Mouse (Mus musculus) lung, adult 18-20 months (tissue): Measurements from ENCODE around the gene Cdc14b.

ENCODE experiments used
- DNase-seq, 2 experiments: peaks; one replicate each; pipeline ENCODE4 v3.0.0; 2022; ENCODE audit warnings: mixed read lengths in 2 of 2

Cdc14b gene

DNA sequence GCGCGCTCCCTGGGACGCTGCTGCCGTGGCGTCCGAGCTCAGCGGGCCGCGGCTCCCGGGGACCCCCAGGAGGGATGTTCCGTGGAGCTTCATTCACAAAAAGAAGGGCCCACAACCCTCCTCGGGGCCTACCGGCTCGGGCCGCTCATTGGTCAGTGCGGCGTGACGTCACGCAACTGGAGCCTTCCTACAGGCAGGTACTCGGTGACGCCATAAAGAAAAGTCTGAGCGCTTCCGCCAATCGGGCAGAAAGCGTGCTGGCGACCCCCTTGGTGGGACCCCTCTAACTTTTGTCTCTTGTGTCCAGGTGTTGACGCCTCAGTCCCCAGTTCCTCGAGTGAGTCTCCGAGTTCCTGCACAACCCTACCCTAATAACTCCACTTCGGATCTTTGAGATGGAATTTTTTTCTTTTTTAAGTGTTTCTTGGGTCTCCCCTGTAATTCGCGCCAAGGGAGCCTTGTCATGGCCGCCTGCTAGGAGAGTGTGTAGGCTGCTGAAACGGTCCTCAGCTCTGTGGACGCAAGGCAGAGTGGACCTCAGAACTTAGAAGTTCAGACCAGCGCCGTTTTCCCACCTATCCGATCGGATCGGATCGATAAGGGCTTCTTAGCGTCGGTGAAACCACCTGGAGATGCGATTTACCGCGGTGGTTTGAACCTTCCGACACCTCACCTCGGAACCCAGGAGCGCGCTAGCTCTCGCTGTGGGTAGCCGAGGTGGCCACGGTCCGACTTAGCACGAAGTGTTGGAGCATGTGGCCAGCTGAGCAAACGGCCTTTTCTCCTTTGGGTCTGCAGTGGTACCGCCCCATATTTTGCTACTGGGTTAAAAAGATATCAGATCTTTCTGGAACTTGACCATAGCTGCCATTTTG lies at the start of gene Cdc14b:
Cdc14b (minus strand) TSS at position 412 of the 875 bp plus-strand sequence.
- peak; percentile 78 to 81 for DNase-seq

DNA sequence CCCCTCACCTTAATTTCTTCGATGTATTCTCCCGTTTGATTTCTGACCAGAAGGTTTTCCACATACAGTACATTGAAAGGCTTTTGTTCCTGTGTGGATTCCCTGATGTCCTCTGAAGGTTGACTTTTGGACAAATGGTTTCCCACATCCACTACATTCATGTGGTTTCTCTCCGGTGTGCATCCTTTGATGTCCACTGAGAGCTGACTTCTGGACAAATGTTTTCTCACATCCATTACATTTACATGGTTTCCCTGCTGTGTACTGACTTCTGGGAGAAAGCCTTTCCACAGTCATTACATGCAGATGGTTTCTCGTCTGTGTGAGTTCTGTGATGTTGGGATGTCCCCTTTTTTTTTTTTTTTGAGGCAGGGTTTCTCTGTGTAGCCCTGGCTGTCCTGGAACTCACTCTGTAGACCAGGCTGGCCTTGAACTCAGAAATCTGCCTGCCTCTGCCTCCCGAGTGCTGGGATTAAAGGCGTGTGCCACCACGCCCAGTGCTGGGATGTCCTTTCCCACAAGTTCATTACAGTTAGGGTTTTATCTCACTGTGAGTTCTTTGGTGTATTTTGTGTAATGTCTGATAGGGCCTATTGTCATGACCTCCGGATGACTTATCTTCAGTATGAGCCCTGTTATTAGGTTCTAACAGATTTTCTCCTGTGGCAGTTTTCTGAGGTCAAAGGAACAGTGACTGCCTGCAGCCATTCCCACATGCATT lies 47.6 kb upstream of the Cdc14b start:
- DNase-seq = no peak

GRCm38 (mm10) chr13:64320334-64320733 lies 45.2 kb upstream of the Cdc14b start:
- DNase-seq = peak in 1 of 2 experiments; percentile 20

- DNase-seq = no peak
Measured at GRCm38 (mm10) chr13:64319782-64320181, 44.7 kb upstream of the Cdc14b start.

DNA sequence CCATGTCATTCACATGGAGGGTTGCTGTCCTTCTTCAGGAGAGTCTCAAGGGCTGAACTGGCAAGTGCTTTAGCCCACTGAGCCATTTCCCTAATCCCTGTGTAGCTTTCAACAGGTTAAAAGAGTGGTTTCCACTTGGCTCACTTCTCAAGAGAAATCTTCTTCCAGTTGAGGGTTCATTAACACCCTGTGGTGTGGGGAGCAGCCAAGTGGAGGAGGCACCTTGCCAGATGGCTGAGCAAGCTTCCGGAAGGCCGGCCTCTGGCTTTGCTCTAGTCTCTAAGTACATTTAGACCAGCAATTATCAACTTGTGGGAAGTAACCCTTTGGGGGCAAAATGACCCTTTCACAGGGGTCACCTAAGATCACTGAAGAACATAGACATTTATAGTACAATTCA lies 43.3 kb upstream of the Cdc14b start:
- peak; percentile 35 to 43 for DNase-seq

- no peak for DNase-seq
Measured at GRCm38 (mm10) chr13:64315483-64316050, 40.5 kb upstream of the Cdc14b start.

GRCm38 (mm10) chr13:64314041-64314440 lies 39.0 kb upstream of the Cdc14b start:
- DNase-seq = no peak

- DNase-seq = no peak
Measured at GRCm38 (mm10) chr13:64312916-64313289, 37.8 kb upstream of the Cdc14b start.

DNA sequence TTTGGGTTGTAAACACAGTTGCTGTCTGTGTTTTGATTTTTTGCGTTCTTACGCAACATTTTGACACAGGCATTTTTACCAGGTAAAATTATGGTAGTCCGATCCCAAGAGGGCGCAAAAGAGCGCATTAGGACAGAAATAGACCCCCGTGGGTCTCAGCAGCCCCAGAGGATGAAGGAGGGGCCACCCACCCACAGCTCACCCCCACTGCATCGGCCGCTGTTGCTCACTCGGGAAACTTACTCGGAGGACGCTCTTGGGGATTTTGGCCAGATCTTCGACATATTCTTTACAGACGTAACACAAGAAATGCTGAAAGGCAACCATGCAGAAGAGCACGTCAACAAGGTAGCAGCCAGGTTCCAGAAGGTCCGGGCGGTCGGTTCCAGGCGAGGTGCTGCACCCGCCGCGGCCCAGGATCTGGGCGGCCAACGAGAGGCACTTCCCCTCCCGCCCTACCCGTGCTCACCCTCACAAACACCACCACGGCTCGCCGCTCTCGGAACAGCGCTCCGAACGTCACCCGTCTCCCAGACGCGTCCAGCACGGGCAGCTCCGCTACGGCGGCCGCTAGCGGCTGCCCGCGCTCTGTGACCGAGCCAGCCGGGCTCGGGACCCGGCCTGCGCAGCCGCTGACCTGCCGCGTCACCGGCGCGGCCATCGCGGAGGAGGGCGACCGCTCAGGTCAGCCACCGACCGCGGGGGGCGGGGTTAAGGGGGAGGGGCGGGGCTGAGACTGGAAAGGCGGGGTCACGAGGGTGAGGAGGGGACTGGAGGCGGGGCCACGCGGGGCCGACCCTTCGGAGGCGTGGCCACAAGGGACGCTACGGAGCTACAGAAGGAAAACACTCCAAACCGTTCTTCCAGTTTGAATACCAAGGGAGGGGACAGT lies 37.2 kb upstream of the Cdc14b start, which contains the start of gene Aaed1:
Aaed1 (minus strand) TSS at position 687 of the 892 bp plus-strand sequence.
- DNase-seq = peak; percentile 91 to 92

- peak in 1 of 2 experiments; percentile 25 for DNase-seq
Measured at GRCm38 (mm10) chr13:64311266-64311665, 36.2 kb upstream of the Cdc14b start.

DNA sequence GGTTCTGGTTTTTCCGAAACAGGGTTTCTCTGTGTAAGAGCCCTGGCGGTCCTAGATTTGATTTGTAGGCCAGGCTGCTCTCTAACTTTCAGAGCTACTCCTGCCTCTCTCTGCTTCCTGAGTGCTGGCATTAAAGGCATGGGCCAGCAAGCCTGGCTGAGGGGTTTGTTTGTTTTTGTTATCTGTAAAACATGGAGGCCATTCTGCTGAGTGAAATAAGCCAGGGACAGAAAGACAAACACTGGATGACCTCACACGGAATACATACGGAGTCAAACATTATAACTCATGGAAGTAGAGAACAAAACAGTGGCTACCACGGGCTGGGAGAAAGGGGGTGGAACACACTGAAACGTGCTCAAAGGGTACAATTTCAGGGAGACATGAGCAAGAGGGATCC lies 35.5 kb upstream of the Cdc14b start:
- DNase-seq = peak in 1 of 2 experiments; percentile 33

- DNase-seq = no peak
Measured at GRCm38 (mm10) chr13:64309842-64310241, 34.8 kb upstream of the Cdc14b start.

GRCm38 (mm10) chr13:64309036-64309435 lies 33.9 kb upstream of the Cdc14b start:
- no peak for DNase-seq

DNA sequence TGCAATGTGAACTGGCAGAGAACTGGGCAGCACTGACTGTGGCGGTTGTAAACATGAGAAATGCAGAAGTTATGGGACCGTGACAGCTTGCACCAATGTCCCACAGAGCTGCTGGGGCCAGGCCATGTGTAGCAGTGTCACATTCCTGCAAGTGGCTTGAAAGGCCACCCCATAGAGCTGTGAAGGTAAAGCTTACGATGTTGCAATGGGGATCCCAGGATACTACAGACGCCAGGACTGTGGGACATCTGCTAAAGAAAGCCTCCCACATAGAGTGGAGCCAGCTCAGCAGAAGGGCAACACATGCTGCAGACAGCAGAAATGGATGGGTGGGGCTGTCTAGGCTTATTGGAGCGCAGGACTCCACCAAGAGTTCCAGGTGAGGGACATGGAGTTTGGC lies 32.4 kb upstream of the Cdc14b start:
- no peak for DNase-seq

GRCm38 (mm10) chr13:64306078-64306477 lies 31.0 kb upstream of the Cdc14b start:
- DNase-seq = peak; percentile 26 to 53

GRCm38 (mm10) chr13:64299069-64299468 lies 24.0 kb upstream of the Cdc14b start:
- no peak for DNase-seq

DNA sequence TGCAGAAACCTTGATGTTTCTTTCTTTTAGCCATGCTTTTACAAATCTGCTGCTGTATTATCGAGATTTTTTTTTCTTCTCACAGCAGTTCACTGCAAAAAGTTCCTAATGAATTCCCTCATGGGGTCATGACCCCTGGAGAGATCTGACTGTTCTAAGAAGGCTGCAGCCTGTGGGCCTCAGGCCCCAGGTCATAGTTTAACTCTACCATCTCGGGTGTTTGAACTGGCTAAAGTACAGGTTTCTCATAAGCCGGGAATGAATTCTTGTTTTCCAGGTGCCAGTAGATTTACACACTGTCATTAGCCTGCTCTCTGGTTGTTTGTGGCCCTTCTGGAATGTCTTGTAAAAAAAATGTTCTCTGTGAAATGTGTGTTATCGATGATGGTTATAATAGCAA lies 11.7 kb upstream of the Cdc14b start:
- no peak for DNase-seq

GRCm38 (mm10) chr13:64286321-64286720 lies 11.2 kb upstream of the Cdc14b start:
- DNase-seq = no peak

GRCm38 (mm10) chr13:64284676-64285075 lies 9.6 kb upstream of the Cdc14b start:
- no peak for DNase-seq

DNA sequence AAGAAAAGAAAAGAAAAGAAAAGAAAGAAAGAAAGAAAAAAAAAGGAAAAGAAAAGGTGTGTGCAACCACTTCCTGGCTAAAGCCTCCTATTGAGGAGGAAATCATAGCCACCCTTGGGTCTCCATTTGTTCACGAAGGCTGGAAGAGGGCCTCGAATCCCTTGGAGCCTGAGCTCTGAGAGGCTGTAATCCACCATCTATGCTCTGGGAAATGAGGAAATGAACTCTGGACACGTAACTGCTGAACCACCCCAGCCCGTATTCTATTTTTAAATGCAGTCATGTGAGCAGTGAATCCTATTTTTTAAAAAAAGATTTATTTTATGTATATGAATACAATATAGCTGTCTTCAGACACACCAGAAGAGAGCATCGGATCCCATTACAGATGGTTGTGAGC lies 5.8 kb upstream of the Cdc14b start:
- no peak for DNase-seq

DNA sequence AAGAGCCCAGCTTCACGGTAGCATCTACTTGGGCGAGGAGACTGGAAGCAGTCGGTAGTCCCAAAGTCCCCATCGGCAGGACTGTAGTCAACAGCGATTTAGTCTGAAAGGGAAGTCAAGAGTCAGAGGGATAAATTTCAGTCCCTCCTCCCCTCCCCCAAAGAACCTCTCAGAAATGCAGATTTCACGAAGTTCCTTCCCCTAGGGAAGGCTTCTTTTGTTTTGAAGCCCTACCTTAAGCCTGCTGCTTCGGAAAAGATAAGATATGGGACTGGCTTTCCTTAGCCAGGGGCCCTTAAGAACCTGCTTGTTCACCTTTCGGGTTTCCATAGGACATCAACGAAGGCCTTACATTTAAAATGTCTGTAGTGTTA lies 651 bp upstream of the Cdc14b start:
- DNase-seq = no peak
